Mouse (Mus musculus): Measurements from ENCODE around the gene Pof1b.

- TF ChIP-seq CTCF (IDR thresholded peaks at IDR 0.05; ENCODE audit: extremely low read depth, insufficient read depth, low read length) (no peak), POLR2A (IDR thresholded peaks at IDR 0.05; ENCODE audit: extremely low read depth, insufficient read depth, low read length) (no peak)
Observed at GRCm38 (mm10) chrX:112698508-112698907, at the start of gene Pof1b.

All from cortical plate, adult 2 months (tissue).